Mouse (Mus musculus) hindbrain, embryonic 14.5 days (tissue): ENCODE data around the gene Myo1f. TPM values are rescaled to one million over a fixed set of nuclear protein-coding genes. Genes with fewer than 3 reads are reported as not detected.

ENCODE experiments used
- ATAC-seq: fragments of 200-750 bp; cut with Nextera tagmentation; 2 replicates; pipeline ENCODE4 v1.8.0; 2017; ENCODE audit warnings: moderate number of reproducible peaks, mild to moderate bottlenecking, moderate TSS enrichment, moderate library complexity; ENCODE audit not compliant: low FRiP score
- DNase-seq: peaks from one replicate; pipeline ENCODE4 v3.0.0-alpha.2; 2015; ENCODE audit warnings: low spot score
- H3K27ac ChIP-seq: fragments of 300-500 bp; sonication (generic); 2 replicates; pipeline ENCODE4 v1.5.1; 2014; ENCODE audit warnings: mild to moderate bottlenecking, moderate library complexity
- H3K27me3 ChIP-seq: fragments of 300-500 bp; sonication (generic); 2 replicates; pipeline ENCODE4 v1.6.1; 2014; ENCODE audit warnings: mild to moderate bottlenecking, low read length, mixed read lengths; ENCODE audit not compliant: control insufficient read depth, insufficient read depth
- H3K36me3 ChIP-seq: fragments of 300-500 bp; sonication (generic); replicated peaks from 2 replicates; pipeline ENCODE4 v1.6.1; 2014; ENCODE audit not compliant: control insufficient read depth, insufficient read depth
- H3K4me1 ChIP-seq: fragments of 300-500 bp; sonication (generic); replicated peaks from 2 replicates; pipeline ENCODE4 v1.6.1; 2014; ENCODE audit warnings: antibody characterized with exemption, low read length, mixed read lengths; ENCODE audit not compliant: control insufficient read depth, insufficient read depth
- H3K4me2 ChIP-seq: fragments of 300-500 bp; sonication (generic); replicated peaks from 2 replicates; pipeline ENCODE4 v1.6.1; 2014; ENCODE audit warnings: mild to moderate bottlenecking, moderate library complexity
- H3K4me3 ChIP-seq: fragments of 300-500 bp; sonication (generic); replicated peaks from 2 replicates; pipeline ENCODE4 v1.5.1; 2014; ENCODE audit warnings: mild to moderate bottlenecking, low read length
- H3K9ac ChIP-seq: fragments of 300-500 bp; sonication (generic); 2 replicates; pipeline ENCODE4 v1.6.1; 2014
- H3K9me3 ChIP-seq: fragments of 300-500 bp; sonication (generic); 2 replicates; pipeline ENCODE4 v1.6.1; 2016; ENCODE audit warnings: low read length; ENCODE audit not compliant: control insufficient read depth
- WGBS: fragments of 180-500 bp; shearing (Covaris S2); extraction: QIAGEN DNeasy Blood & Tissue Kit; methylation state at CpG from one replicate; pipeline ENCODE4 v1.1.7; 2014; 5-methylcytosine and 5-hydroxymethylcytosine counted together
- polyA plus RNA-seq: library from polyadenylated mRNA; unstranded; fragments of >200 nt; fragmentation: Nextera tagmentation; extraction: Ambion mirVana; gene quantifications from 2 replicates; pipeline ENCODE4 v1.2.1, GENCODE M21; 2014

The Myo1f gene
- polyA plus RNA-seq, 1 experiment from 2014 or later: 2.0 TPM

DNA sequence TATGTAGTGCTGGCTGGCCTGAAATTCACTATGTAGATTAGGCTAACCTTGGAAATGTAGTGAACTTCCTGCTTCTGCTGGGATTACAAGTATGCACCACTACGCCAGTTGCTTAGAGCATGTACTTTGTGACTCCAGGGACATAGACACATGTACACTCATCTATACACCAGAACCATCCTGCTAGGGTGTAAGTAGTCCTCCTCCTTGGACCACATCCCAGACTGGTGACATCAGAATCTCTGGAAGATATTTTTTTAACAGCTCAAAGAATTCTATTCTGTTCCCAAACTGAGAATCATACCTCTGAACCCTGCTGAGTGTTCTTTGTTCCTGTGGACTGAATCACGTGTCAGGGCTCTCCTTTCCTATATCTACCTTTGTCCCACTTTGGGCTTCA, 81.5 kb downstream of the Myo1f start:
- Histone ChIP-seq H3K27ac (no peak overlapping the region), H3K9ac (no peak overlapping the region), H3K36me3 (peaks cover 46% of the 10 kb centered on the region), H3K27me3 (no peaks in the 10 kb centered on the region), H3K4me1 (no peaks in the 10 kb centered on the region), H3K4me3 (no peak overlapping the region), H3K4me2 (no peak overlapping the region), H3K9me3 (no peaks in the 10 kb centered on the region)
- 86% methylated on average over 2 of the region's 2 CpGs for WGBS
- DNase-seq (no peak), ATAC-seq (no peak)

- Histone ChIP-seq H3K9ac (no peak within 1 kb of the TSS), H3K27me3 (no peaks in the 10 kb centered on the region), H3K4me3 (no peak within 1 kb of the TSS), H3K36me3 (peaks cover 46% of the 10 kb centered on the region), H3K9me3 (no peaks in the 10 kb centered on the region), H3K27ac (no peak within 1 kb of the TSS), H3K4me1 (no peaks in the 10 kb centered on the region), H3K4me2 (no peak within 1 kb of the TSS)
- no peak for ATAC-seq
- no peak for DNase-seq
- WGBS: 90% methylated on average over 4 of the region's 4 CpGs
Measured at GRCm38 (mm10) chr17:33637516-33638276, 82.2 kb downstream of the Myo1f start, which contains the start of gene Pram1. Pram1 (plus strand) TSS chr17:33638056.

GRCm38 (mm10) chr17:33639743-33640142, 84.2 kb downstream of the Myo1f start:
- Histone ChIP-seq H3K27me3 (no peaks in the 10 kb centered on the region), H3K9ac (no peak overlapping the region), H3K4me3 (no peak overlapping the region), H3K4me1 (no peaks in the 10 kb centered on the region), H3K27ac (no peak overlapping the region), H3K4me2 (no peak overlapping the region), H3K36me3 (peaks cover 61% of the 10 kb centered on the region), H3K9me3 (no peaks in the 10 kb centered on the region)
- 72% methylated on average over 6 of the region's 6 CpGs for WGBS
- DNase-seq (no peak), ATAC-seq (no peak)

- H3K4me2 ChIP-seq: no peak overlapping the region
- H3K27me3 ChIP-seq: no peaks in the 10 kb centered on the region
- no peak overlapping the region for H3K27ac ChIP-seq
- peaks cover 81% of the 10 kb centered on the region for H3K36me3 ChIP-seq
- ATAC-seq (no peak), DNase-seq (no peak)
- H3K4me3 ChIP-seq: no peak overlapping the region
- no peaks in the 10 kb centered on the region for H3K9me3 ChIP-seq
- 98% methylated on average over 4 of the region's 4 CpGs for WGBS
- no peaks in the 10 kb centered on the region for H3K4me1 ChIP-seq
- no peak overlapping the region for H3K9ac ChIP-seq
Measured at GRCm38 (mm10) chr17:33644068-33644467, 88.6 kb downstream of the Myo1f start.

GRCm38 (mm10) chr17:33645073-33645472, 89.6 kb downstream of the Myo1f start:
- ATAC-seq (no peak), DNase-seq (no peak)
- Histone ChIP-seq H3K36me3 (peaks cover 89% of the 10 kb centered on the region), H3K27ac (no peak overlapping the region), H3K4me3 (no peak overlapping the region), H3K9me3 (no peaks in the 10 kb centered on the region), H3K4me1 (no peaks in the 10 kb centered on the region), H3K4me2 (no peak overlapping the region), H3K9ac (no peak overlapping the region), H3K27me3 (no peaks in the 10 kb centered on the region)
- 96% methylated on average over 8 of the region's 8 CpGs for WGBS

DNA sequence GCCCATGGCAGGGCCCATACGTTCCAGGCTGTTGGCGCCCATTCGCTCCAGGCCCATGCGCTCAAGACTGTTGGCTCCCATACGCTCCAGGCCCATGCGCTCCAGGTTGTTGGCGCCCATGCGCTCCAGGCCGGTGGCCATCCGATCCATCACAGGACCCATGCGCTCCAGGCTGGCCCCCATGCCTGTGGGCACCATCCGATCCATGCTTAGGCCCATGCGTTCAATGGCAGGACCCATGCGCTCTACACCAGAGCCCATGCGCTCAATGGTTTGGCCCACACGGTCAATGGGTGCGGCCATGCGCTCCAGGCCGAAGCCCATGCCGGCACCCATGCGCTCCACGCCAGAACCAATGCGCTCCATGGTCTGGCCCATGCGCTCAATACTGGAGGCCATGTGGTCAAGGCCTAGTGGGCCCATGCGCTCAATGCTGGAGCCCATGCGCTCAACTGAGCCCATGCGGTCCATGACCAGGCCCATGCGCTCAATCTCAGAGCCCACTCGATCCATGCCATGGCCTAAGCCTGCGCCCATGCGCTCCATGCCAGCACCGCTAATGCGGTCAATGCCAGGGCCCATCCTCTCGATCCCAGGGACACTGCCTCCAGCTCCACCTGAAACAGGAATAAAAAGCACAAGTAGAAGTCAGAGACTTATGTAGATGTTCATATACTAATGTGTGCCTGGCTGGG, 94.4 kb downstream of the Myo1f start:
- no peaks in the 10 kb centered on the region for H3K27me3 ChIP-seq
- no peak overlapping the region for H3K27ac ChIP-seq
- peak; percentile 46; the same call in 1 of the 2 replicates for ATAC-seq
- no peak overlapping the region for H3K4me3 ChIP-seq
- WGBS: 98% methylated on average over 34 of the region's 34 CpGs
- DNase-seq: no peak
- no peak overlapping the region for H3K4me2 ChIP-seq
- no peak overlapping the region for H3K9ac ChIP-seq
- no peaks in the 10 kb centered on the region for H3K9me3 ChIP-seq
- no peaks in the 10 kb centered on the region for H3K4me1 ChIP-seq
- peaks cover 98% of the 10 kb centered on the region for H3K36me3 ChIP-seq

Other genes with a start within 250 kb of the Myo1f start
- 18.9 and 25.5 TPM in 2 replicates for gene Zfp81, start 196.8 kb upstream of the Myo1f start, polyA plus RNA-seq
- 12.7 and 13.2 TPM in 2 replicates for gene Zfp101, start 161.1 kb upstream of the Myo1f start, polyA plus RNA-seq
- gene Actl9, start 122.8 kb upstream of the Myo1f start, polyA plus RNA-seq: not detected in 2 replicates
- 47.7 and 59.0 TPM in 2 replicates for gene Adamts10, start 31.5 kb upstream of the Myo1f start, polyA plus RNA-seq
- gene Zfp414, start 73.4 kb downstream of the Myo1f start, polyA plus RNA-seq: 81.3 and 85.9 TPM in 2 replicates
- gene Pram1, start 82.3 kb downstream of the Myo1f start, polyA plus RNA-seq: 0.37 and 0.70 TPM in 2 replicates
- gene Hnrnpm, start 131.2 kb downstream of the Myo1f start, polyA plus RNA-seq: 161 and 173 TPM in 2 replicates
- 69.0 and 72.1 TPM in 2 replicates for gene March2, start 163.0 kb downstream of the Myo1f start, polyA plus RNA-seq
- gene Rab11b, start 204.8 kb downstream of the Myo1f start, polyA plus RNA-seq: 370 and 430 TPM in 2 replicates
- 19.1 and 25.1 TPM in 2 replicates for gene Angptl4, start 226.1 kb downstream of the Myo1f start, polyA plus RNA-seq